In the genomic region with DNA sequence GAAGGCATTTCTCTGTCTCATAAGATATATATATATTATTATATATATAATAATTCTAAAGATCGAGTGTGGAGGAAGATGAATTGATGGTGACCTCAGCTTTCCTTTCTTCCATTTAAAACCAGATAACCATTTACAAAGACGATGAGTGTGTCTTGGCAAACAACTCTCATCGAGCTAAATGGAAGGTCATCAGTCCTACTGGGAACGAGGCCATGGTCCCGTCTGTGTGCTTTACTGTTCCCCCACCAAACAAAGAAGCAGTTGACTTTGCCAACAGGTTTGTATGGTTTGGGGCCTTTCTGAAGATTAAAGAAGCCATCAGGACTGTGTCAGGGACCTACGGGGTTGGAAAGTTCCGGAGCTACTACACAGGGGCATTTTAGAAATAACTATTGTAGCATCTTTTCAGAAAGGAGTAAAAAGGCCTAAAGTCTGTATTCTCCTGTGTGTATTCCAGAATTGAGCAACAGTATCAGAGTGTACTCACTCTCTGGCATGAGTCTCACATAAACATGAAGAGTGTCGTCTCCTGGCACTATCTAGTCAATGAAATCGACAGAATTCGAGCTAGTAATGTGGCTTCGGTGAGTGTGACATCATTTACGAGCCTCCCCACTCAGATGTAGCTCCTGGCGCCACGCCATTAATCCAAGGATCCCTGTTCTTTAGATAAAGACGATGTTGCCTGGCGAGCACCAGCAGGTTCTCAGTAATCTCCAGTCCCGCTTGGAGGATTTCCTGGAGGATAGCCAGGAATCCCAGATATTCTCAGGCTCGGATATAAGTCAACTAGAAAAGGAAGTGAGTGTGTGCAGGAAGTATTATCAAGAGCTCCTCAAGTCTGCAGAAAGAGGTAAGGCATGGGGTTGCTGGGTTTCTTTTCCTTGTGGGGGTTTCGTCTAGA, we compare ENCODE assay signal across 8 mouse cellular contexts.
DNase-seq lines count a peak whose midpoint lies in the region; ATAC-seq lines count a peak whose summit lies in the region.

No protein-coding gene starts in this region.

- 63% methylated on average over 19 of the region's 19 CpGs for WGBS in neural tube, embryonic 13.5 days
- 28% methylated on average over 19 of the region's 19 CpGs for WGBS in heart, embryonic 14.5 days

- no peak overlapping the region for H3K4me2 ChIP-seq in neural tube, embryonic 13.5 days
- H3K4me2 ChIP-seq in heart, embryonic 14.5 days (ENCODE audit: low read length), result no peak overlapping the region

- DNase-seq in cerebellum, postnatal 14 days, result peak; percentile 46 to 59
- DNase-seq in neural tube, embryonic 10.5 days (ENCODE audit: extremely low spot score, low spot score), result no peak
- peak; percentile 34 for DNase-seq in lung, postnatal 14 days
- no peak for DNase-seq in natural killer cell, adult 2 months (ENCODE audit: low spot score in 2 of 2)
- DNase-seq in layer of hippocampus, adult 8-10 months (ENCODE audit: low spot score in 2 of 2), result no peak

- no peak overlapping the region for H3K4me3 ChIP-seq in neural tube, embryonic 13.5 days
- no peak overlapping the region for H3K4me3 ChIP-seq in heart, embryonic 14.5 days (ENCODE audit: control insufficient read depth in 1 of 2, insufficient read depth in 1 of 2, low read depth in 1 of 2, low read length in 2 of 2)

- H3K27me3 ChIP-seq in neural tube, embryonic 13.5 days, result no peaks in the 10 kb centered on the region
- no peaks in the 10 kb centered on the region for H3K27me3 ChIP-seq in heart, embryonic 14.5 days (ENCODE audit: control insufficient read depth, insufficient read depth, low read length)

- ATAC-seq in cerebellum, adult (ENCODE audit: insufficient number of reproducible peaks, low FRiP score, low TSS enrichment), result no peak
- peak; percentile 47; the same call in 1 of the 2 replicates for ATAC-seq in neural tube, embryonic 13.5 days (ENCODE audit: low read depth)
- ATAC-seq in heart, embryonic 14.5 days (ENCODE audit: insufficient number of reproducible peaks, insufficient read depth, low FRiP score, low read depth), result peak; percentile 72

- peak overlapping the region; percentile 54 for H3K27ac ChIP-seq in neural tube, embryonic 13.5 days (replicated peaks)
- H3K27ac ChIP-seq in heart, embryonic 14.5 days (replicated peaks in 1 of 2; ENCODE audit: control insufficient read depth in 1 of 2, insufficient read depth in 1 of 2, low read depth in 2 of 2, low read length in 2 of 2), result peak overlapping the region; percentile 41 to 73

- peaks cover 7% of the 10 kb centered on the region; the same call in 1 of the 2 replicates for H3K4me1 ChIP-seq in neural tube, embryonic 13.5 days (replicated peaks)
- peaks cover 5 to 12% of the 10 kb centered on the region in 2 experiments for H3K4me1 ChIP-seq in heart, embryonic 14.5 days (ENCODE audit: control insufficient read depth in 2 of 2, insufficient read depth in 2 of 2, low read length in 2 of 2)

- H3K9ac ChIP-seq in neural tube, embryonic 13.5 days, result no peak overlapping the region
- H3K9ac ChIP-seq in heart, embryonic 14.5 days (ENCODE audit: low read length), result no peak overlapping the region

- no peaks in the 10 kb centered on the region for H3K9me3 ChIP-seq in neural tube, embryonic 13.5 days
- H3K9me3 ChIP-seq in heart, embryonic 14.5 days (ENCODE audit: control insufficient read depth, low read length), result no peaks in the 10 kb centered on the region

- peaks cover 74% of the 10 kb centered on the region for H3K36me3 ChIP-seq in neural tube, embryonic 13.5 days
- peaks cover 82% of the 10 kb centered on the region for H3K36me3 ChIP-seq in heart, embryonic 14.5 days (ENCODE audit: control insufficient read depth, insufficient read depth, low read length)

Comparison
In these comparisons a context has a peak if more than half of its experiments do, and no peak if none do; other contexts are left out.
1. DNase-seq: peak in cerebellum, postnatal 14 days (2 of 2) and lung, postnatal 14 days (single experiment); none in neural tube, embryonic 10.5 days (single experiment), natural killer cell, adult 2 months (0 of 2) and layer of hippocampus, adult 8-10 months (0 of 2).